Mouse (Mus musculus): ENCODE results near the gene Osbpl7.

DNA sequence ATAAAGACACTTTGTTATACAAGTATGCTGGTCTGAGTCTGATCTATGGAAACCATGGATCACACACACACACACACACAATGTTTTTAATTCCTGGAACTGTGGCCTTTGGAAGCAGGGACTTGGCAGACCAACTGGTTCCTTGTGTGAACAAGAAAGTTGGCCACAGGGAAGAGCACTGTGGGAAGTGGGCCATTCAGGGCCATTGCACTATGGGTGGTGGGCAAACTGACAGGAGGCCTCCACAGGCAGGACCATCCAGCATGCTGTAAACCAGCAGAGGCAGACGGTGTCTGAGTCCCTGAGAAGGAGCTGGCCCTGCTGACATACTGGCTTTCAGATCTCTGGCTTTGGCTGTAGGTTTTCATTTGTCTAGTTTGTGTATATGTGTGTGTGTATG is 18.9 kb downstream of the Osbpl7 start:
- no peak for TF ChIP-seq TCF12 (IDR thresholded peaks at IDR 0.05; ENCODE audit: insufficient read depth, poor library complexity, severe bottlenecking)
- no peak for TF ChIP-seq MAX (IDR thresholded peaks at IDR 0.05; ENCODE audit: low read depth)
- no peak for TF ChIP-seq USF1 (IDR thresholded peaks at IDR 0.05; ENCODE audit: low read depth)
- TF ChIP-seq POLR2A (IDR thresholded peaks at IDR 0.05; ENCODE audit: insufficient read length, low read depth), result no peak
- no peak for TF ChIP-seq E2F4 (IDR thresholded peaks at IDR 0.05; ENCODE audit: insufficient read depth)

All from myocyte (in vitro differentiated cells).